Mouse (Mus musculus) bone marrow macrophage, adult 2 months (primary cell): ENCODE measurements around the gene St6galnac1. TPM values are rescaled to one million over a fixed set of nuclear protein-coding genes. Genes with fewer than 3 reads are reported as not detected.
"Not testable (repeated sequence)": the region's sequence is repeated elsewhere in the genome, so short reads cannot be mapped to it uniquely, and the experiment has no call there.

Experiments used
- H3K27ac ChIP-seq: 2 replicates; pipeline ENCODE4 v1.5.1; 2012; ENCODE audit warnings: low read depth, low read length; ENCODE audit not compliant: insufficient read depth
- H3K4me1 ChIP-seq: 2 replicates; pipeline ENCODE4 v1.6.1; 2012; ENCODE audit warnings: low read length; ENCODE audit not compliant: control insufficient read depth, insufficient read depth
- H3K4me3 ChIP-seq: 2 replicates; pipeline ENCODE4 v1.5.1; 2012; ENCODE audit warnings: mild to moderate bottlenecking, low read length, moderate library complexity; ENCODE audit not compliant: insufficient read depth
- CTCF ChIP-seq: IDR thresholded peaks from 2 replicates; pipeline ENCODE4 v1.5.1; 2012; ENCODE audit warnings: low read depth, mild to moderate bottlenecking, low read length, moderate library complexity
- POLR2A ChIP-seq: IDR thresholded peaks from 2 replicates; pipeline ENCODE4 v1.6.1; 2012; ENCODE audit warnings: mild to moderate bottlenecking, low read depth, low read length, borderline replicate concordance
- polyA plus RNA-seq: library from polyadenylated mRNA; stranded (reverse); fragments of >200 nt; gene quantifications from 2 replicates; pipeline ENCODE4 v1.2.4, GENCODE M21; 2012; ENCODE audit not compliant: missing spikeins, insufficient read depth, insufficient read length

The St6galnac1 gene
- polyA plus RNA-seq: not detected in 2 replicates

DNA sequence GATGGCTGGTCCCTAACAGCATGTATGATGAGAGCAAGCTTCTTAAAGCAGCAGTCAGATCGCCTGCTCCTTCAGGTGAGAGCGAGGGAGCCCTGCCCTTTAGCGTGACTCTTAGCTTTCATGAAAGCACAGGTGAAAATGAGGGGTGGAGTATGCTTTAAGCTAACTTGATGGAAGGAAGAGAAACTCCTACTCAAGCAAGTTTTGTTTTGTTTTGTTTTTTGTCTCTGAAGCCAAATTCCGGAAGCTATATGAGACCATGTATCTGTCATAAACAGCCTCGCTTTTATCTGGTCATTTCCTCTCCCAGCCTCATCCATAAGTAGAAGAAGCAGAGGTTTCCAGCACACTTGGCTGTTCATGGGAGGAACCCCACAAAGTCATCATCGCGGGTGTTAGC is at the start of gene St6galnac1:
TSS of gene St6galnac1 (minus strand) at position 101 of the 400 bp plus-strand sequence.
- Histone ChIP-seq H3K4me3 (no peak within 1 kb of the TSS), H3K4me1 (peaks cover 5% of the 10 kb centered on the region), H3K27ac (no peak within 1 kb of the TSS)
- no peak for TF ChIP-seq POLR2A
- no peak for TF ChIP-seq CTCF

- H3K4me3 ChIP-seq, H3K27ac ChIP-seq: not testable (repeated sequence)
- H3K4me1 ChIP-seq: peaks cover 18% of the 10 kb centered on the region
These were observed 48.6 kb upstream of the St6galnac1 start for GRCm38 (mm10) chr11:116823885-116824284.

DNA sequence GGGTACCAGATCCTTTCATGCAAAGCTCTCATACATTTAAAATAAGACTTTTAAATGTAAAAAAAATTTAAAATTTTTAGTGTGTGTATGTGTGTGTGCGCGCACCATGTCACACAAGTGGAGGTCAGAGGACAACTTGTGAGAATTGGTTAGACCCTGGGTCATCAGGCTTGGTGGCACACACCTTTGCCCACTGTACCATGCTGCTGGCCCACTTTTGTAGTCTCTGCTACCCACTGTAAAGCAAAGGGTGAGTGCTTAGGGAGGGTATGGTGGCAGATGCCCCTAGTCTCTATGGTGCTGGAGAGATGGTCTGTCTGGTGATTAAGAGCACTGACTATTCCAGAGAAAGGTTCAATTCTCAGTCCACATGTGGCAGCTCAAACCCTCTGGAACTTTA is 47.9 kb upstream of the St6galnac1 start:
- TF ChIP-seq CTCF (no peak), POLR2A (no peak)
- no peak overlapping the region for H3K27ac ChIP-seq
- no peak overlapping the region for H3K4me3 ChIP-seq
- peaks cover 16% of the 10 kb centered on the region for H3K4me1 ChIP-seq

- peaks cover 14% of the 10 kb centered on the region for H3K4me1 ChIP-seq
- no peak overlapping the region for H3K27ac ChIP-seq
- H3K4me3 ChIP-seq: no peak overlapping the region
- TF ChIP-seq CTCF: no peak
- no peak for TF ChIP-seq POLR2A
These were observed 47.3 kb upstream of the St6galnac1 start for GRCm38 (mm10) chr11:116822626-116823025.

DNA sequence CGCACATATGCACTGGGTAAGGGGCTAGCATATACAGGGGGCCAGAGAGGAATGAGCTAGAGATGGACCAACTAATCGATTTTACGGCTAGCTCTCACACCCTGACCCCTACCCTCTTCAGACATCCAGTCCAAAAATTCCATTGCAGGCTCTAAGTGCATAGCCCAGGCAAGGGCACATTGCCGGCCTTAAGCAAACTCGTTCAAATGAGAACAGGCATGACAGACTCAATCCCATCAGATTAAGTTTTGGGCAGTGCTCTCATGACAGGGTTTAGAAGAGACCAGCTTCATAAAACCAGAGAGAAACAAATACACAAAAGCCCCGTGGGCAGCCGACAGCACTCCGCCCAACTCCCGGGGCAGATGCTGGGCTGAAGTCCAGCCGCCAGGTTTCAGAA is 46.9 kb upstream of the St6galnac1 start:
- TF ChIP-seq CTCF (no peak), POLR2A (no peak)
- Histone ChIP-seq H3K4me1 (peaks cover 14% of the 10 kb centered on the region), H3K27ac (no peak overlapping the region), H3K4me3 (no peak overlapping the region)

GRCm38 (mm10) chr11:116821057-116821940 is 46.0 kb upstream of the St6galnac1 start:
- Histone ChIP-seq H3K4me1 (peaks cover 14% of the 10 kb centered on the region), H3K27ac (no peak overlapping the region), H3K4me3 (no peak overlapping the region)
- TF ChIP-seq CTCF: no peak
- no peak for TF ChIP-seq POLR2A

DNA sequence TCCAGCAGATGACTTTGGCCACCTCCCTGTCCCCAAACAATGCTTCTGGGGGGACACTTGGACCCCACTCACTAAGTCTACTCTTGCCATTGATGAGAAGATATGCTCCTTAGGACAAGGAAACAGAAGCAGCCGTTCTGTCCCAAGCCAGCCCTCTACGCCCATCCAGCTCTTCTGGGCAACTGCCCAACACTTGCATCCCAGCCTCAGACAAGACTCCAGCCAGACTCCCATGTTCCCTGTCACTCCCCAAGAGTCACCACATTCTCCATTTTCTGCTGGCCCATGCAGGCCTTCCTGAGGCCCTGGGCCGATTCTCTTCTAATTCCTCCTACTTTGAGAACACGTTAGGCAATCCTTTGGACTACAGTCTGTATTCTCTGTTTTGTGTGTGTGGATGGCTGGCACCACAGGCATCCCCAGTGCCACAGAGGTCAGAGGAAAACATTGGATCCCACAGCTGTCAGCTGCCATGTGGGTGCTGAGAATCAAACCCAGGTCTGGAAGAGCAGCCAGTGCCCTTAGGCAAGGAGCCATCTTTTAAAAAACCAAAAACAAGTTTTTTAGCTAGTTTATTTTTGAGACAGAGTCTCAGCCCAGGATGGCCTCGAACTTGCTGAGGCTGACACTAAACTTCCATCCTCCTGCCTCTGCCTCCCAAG is 44.8 kb upstream of the St6galnac1 start:
- TF ChIP-seq CTCF (no peak), POLR2A (no peak)
- Histone ChIP-seq H3K4me1 (peaks cover 14% of the 10 kb centered on the region), H3K27ac (no peak overlapping the region), H3K4me3 (no peak overlapping the region)

DNA sequence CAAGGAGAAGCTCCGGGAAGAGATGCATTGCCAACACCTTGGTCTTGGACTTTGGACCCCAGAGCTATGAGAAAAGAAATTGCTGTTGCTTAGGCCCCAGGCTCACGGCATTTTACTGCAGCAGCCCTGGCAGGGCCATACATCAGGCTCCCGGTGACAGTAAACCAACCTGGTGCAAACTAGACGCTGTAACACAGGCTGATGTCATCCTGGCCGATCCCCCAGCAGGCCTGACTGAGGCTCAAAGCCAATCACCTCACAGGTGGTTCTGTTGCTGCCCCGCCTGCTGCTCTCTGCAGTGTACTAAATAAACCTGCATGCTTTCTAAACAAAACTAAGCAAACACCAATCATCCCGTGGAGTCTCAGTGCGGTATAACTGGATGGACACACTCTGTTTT is 43.4 kb upstream of the St6galnac1 start:
- no peak overlapping the region for H3K4me3 ChIP-seq
- H3K27ac ChIP-seq: no peak overlapping the region
- peaks cover 21% of the 10 kb centered on the region for H3K4me1 ChIP-seq
- TF ChIP-seq POLR2A (no peak), CTCF (no peak)

GRCm38 (mm10) chr11:116817567-116817966 is 42.3 kb upstream of the St6galnac1 start:
- H3K4me3 ChIP-seq: no peak overlapping the region
- TF ChIP-seq POLR2A: no peak
- no peak for TF ChIP-seq CTCF
- peaks cover 21% of the 10 kb centered on the region for H3K4me1 ChIP-seq
- H3K27ac ChIP-seq: no peak overlapping the region

DNA sequence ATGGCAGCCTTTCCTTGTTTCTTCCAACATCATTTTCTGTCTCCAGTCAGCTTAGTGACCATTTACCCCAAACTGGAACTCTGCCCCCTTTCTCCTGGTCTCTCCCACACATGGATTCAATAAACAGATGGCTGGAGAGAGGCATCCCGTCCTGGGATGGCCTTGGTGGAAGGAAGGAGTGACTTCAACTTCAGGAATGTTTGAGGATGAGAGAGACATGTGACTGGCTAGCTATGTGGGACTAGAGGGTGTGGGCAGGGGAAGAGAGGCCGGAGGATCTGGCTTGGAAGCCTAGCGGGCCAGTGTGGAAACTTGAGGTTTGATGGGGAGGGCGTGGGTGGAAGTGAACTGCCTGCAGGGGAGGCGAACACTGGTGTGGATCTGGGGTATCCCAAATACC is 41.5 kb upstream of the St6galnac1 start:
- Histone ChIP-seq H3K27ac (no peak overlapping the region), H3K4me1 (peaks cover 21% of the 10 kb centered on the region), H3K4me3 (no peak overlapping the region)
- no peak for TF ChIP-seq CTCF
- TF ChIP-seq POLR2A: no peak

DNA sequence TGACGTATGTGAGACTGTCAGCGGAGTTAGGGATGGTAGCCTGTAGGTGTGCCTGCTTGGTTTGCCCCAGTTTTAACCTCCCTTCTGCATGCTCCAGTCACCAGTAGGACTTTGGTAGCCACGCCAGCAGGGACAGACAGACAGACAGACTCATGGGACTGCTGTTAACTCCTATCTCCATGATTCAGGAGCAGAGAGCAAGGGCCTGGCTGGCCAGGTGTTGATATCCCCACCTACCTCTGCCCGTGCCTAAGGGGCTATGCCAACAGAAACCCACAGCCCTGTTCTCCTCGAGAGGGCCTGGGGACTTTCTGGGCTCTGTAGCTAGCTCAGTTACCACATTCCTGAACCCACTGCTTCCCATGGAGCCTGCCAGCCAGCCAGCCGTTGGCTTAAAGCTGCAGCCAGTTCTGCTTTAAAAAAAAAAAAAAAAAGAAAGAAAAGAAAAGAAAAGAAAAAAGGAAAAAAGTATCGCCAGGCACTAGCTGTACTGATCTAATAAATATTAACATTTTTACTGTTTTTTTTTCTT is 39.6 kb upstream of the St6galnac1 start:
- no peak for TF ChIP-seq POLR2A
- TF ChIP-seq CTCF: no peak
- no peak overlapping the region for H3K4me3 ChIP-seq
- peaks cover 13% of the 10 kb centered on the region for H3K4me1 ChIP-seq
- H3K27ac ChIP-seq: no peak overlapping the region
